Mouse (Mus musculus): ENCODE measurements around the gene Lgals4.

DNA sequence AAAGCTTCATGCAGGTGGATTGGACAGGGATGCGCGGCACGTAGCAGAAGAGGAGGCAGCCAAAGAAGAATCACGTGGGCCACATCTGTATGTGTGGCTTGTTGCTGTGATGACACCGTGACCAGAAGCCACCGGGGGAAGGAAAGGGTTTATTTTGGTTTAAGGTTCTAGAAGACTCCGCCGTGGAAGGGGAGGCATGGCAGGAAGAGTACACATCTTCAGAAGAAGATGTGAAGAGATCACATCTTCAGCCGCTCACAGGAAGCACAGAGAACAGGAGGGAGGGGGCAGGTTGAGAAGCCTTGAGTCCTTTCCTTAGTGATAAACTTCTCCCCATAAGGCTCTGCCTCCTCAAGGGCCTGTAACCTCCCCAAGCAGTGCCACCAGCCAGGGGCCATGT is 33.7 kb upstream of the Lgals4 start:
- TF ChIP-seq USF1 (IDR thresholded peaks at IDR 0.05; ENCODE audit: low read depth) (no peak), CTCF (IDR thresholded peaks at IDR 0.05; ENCODE audit: control insufficient read depth, insufficient read depth, insufficient read length) (no peak)
